Mouse (Mus musculus) embryonic fibroblast, embryonic 13.5 days (primary cell): Measurements from ENCODE around the gene Frmd4a.

Experiments
- CTCF ChIP-seq: IDR thresholded peaks from 2 replicates; pipeline ENCODE4 v1.5.1; 2011; ENCODE audit warnings: mild to moderate bottlenecking, control low read depth, low read length, moderate library complexity, borderline replicate concordance; ENCODE audit not compliant: insufficient read depth
- POLR2A ChIP-seq: IDR thresholded peaks from 2 replicates; pipeline ENCODE4 v1.6.1; 2011; ENCODE audit warnings: low read depth, mild to moderate bottlenecking, control low read depth, low read length, moderate library complexity

GRCm38 (mm10) chr2:4616995-4617394 is 599.5 kb downstream of the Frmd4a start:
- TF ChIP-seq POLR2A (no peak), CTCF (no peak)
